Mouse (Mus musculus) heart, postnatal 0 days (tissue): ENCODE results near the gene Bcs1l. TPM values are rescaled to one million over a fixed set of nuclear protein-coding genes. Genes with fewer than 3 reads are reported as not detected.
A peak's percentile ranks its signal among the peaks of the same experiment; 100 is the strongest.

Source experiments
- ATAC-seq: fragments of 200-750 bp; cut with Nextera tagmentation; 2 replicates; pipeline ENCODE4 v1.8.0; 2017; ENCODE audit warnings: low read depth, moderate number of reproducible peaks, moderate library complexity; ENCODE audit not compliant: insufficient read depth
- DNase-seq: peaks from one replicate; pipeline ENCODE4 v3.0.0-alpha.2; 2016; ENCODE audit warnings: low spot score
- H3K27ac ChIP-seq: fragments of 300-500 bp; sonication (generic); 2 replicates; pipeline ENCODE4 v1.5.1; 2014; ENCODE audit warnings: low read depth, mild to moderate bottlenecking
- H3K27me3 ChIP-seq: fragments of 300-500 bp; sonication (generic); 2 replicates; pipeline ENCODE4 v1.6.1; 2014; ENCODE audit warnings: low read length, mixed read lengths; ENCODE audit not compliant: control insufficient read depth, insufficient read depth
- H3K36me3 ChIP-seq: fragments of 300-500 bp; sonication (generic); replicated peaks from 2 replicates; pipeline ENCODE4 v1.6.1; 2014; ENCODE audit warnings: low read length, mixed read lengths; ENCODE audit not compliant: control insufficient read depth, insufficient read depth
- H3K4me1 ChIP-seq: fragments of 300-500 bp; sonication (generic); 2 replicates; pipeline ENCODE4 v1.6.1; 2014; ENCODE audit warnings: antibody characterized with exemption; ENCODE audit not compliant: control insufficient read depth, insufficient read depth
- H3K4me2 ChIP-seq: fragments of 300-500 bp; sonication (generic); 2 replicates; pipeline ENCODE4 v1.6.1; 2014; ENCODE audit warnings: low read depth, mild to moderate bottlenecking, low read length, moderate library complexity
- H3K4me3 ChIP-seq: fragments of 300-500 bp; sonication (generic); 2 replicates; pipeline ENCODE4 v1.5.1; 2014; ENCODE audit warnings: low read depth, low read length
- H3K9ac ChIP-seq: fragments of 300-500 bp; sonication (generic); replicated peaks from 2 replicates; pipeline ENCODE4 v1.6.1; 2014; ENCODE audit warnings: low read depth, low read length, mixed read lengths
- H3K9me3 ChIP-seq: fragments of 300-500 bp; sonication (generic); replicated peaks from 2 replicates; pipeline ENCODE4 v1.6.1; 2016; ENCODE audit warnings: low read length; ENCODE audit not compliant: control insufficient read depth
- CTCF ChIP-seq: IDR thresholded peaks from 2 replicates; pipeline ENCODE4 v1.5.1; 2016; ENCODE audit warnings: antibody characterized with exemption, control low read depth, low read depth
- EP300 ChIP-seq: IDR thresholded peaks from 2 replicates; pipeline ENCODE4 v1.6.1; 2016; ENCODE audit warnings: antibody characterized with exemption, low read depth
- WGBS: fragments of 180-500 bp; shearing (Covaris S2); extraction: QIAGEN DNeasy Blood & Tissue Kit; methylation state at CpG from one replicate; pipeline ENCODE4 v1.1.7; 2014; 5-methylcytosine and 5-hydroxymethylcytosine counted together
- polyA plus RNA-seq: library from polyadenylated mRNA; unstranded; fragments of >200 nt; fragmentation: Nextera tagmentation; extraction: Ambion mirVana; gene quantifications from 2 replicates; pipeline ENCODE4 v1.2.1, GENCODE M21; 2015
- total RNA-seq: library from RNA; depleted of rRNA; stranded (reverse); fragments of >200 nt; gene quantifications from 2 replicates; pipeline ENCODE4 v1.2.3, GENCODE M21; 2014; ENCODE audit warnings: low replicate concordance; rRNA removed

Gene Bcs1l
- total RNA-seq, result 15.3 and 26.8 TPM in 2 replicates
- polyA plus RNA-seq, result 17.4 and 18.8 TPM in 2 replicates

DNA sequence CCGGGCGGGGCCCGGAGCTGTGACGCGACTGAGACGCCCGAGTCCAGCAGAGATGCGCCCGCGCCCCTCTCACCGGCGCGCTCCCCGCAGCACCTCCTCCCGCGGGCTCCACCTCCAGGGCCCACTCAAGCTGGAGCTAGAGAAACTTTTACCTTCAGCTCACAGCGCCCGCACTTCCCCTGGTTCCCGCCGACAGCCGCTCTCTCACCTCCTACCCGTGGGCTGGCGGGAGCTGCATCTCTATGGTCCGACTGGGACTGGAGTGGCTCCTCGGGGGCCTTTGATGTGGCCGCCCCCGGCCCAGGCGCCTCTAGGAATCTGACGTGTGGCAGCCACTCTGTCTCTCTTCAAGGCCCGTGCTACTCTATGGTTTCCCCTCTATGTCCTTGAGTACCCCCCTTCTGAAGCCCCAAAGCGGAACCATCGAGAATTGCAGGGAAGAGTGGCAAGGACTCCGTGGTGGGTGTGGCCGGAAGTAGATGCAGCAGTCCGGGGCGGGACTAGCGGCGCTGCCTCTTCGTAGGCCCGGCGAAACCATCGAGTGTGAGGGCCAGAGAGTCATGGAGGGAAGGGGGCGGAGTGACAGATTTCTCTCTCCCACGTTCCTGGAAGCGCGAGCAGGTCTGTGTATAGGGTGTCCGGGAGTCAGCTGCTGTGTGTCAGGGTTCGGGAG is at the start of gene Bcs1l, which contains the start of gene Zfp142:
Bcs1l (plus strand) TSS at position 517 of the 673 bp plus-strand sequence.
Zfp142 (minus strand) TSS at position 474 of the 673 bp plus-strand sequence.
- peak; percentile 100 for DNase-seq
- Histone ChIP-seq H3K4me1 (peaks cover 25% of the 10 kb centered on the region), H3K36me3 (peaks cover 26% of the 10 kb centered on the region), H3K9ac (peak within 1 kb of the TSS; percentile 70), H3K27ac (peak within 1 kb of the TSS; percentile 71), H3K4me2 (peak within 1 kb of the TSS; percentile 92), H3K4me3 (peak within 1 kb of the TSS; percentile 79), H3K27me3 (no peaks in the 10 kb centered on the region), H3K9me3 (no peaks in the 10 kb centered on the region)
- peak; percentile 98 for ATAC-seq
- WGBS, result under 1% methylated on average over 39 of the region's 48 CpGs
- TF ChIP-seq CTCF, result peak; percentile 9
- peak; percentile 93 for TF ChIP-seq EP300

DNA sequence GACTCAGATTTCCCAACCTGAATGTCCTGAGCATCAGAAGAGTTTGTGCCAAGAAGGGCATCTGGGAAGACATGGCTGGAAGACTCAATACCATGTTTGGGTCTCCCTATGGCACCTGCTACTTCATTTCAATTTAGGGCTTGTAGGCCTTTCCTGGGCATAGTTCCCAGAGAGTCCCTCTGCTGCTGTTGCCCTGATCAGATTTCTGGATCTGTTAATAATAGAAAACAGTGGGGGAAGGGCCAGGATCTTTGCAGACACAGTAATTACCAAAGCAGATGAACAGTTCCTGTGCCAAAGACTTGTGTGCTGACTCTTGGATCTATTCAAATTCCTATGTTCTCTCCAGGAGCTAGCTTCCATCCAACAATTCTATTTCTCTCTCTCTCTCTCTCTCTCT is 49.4 kb upstream of the Bcs1l start:
- Histone ChIP-seq H3K9ac (no peak overlapping the region), H3K4me3 (no peak overlapping the region), H3K4me1 (peaks cover 4% of the 10 kb centered on the region; the same call in 1 of the 2 replicates), H3K27me3 (0 out of 2 replicates have a peak, but pooled peaks cover 6% of the 10 kb centered on the region), H3K4me2 (no peak overlapping the region), H3K27ac (no peak overlapping the region), H3K9me3 (no peaks in the 10 kb centered on the region), H3K36me3 (no peaks in the 10 kb centered on the region)
- no peak for TF ChIP-seq EP300
- no peak for DNase-seq
- no peak for ATAC-seq

GRCm38 (mm10) chr1:74542451-74542961 is 45.6 kb upstream of the Bcs1l start, which contains the start of gene Plcd4:
Plcd4 (plus strand) TSS chr1:74542888.
- Histone ChIP-seq H3K27ac (no peak within 1 kb of the TSS), H3K4me3 (no peak within 1 kb of the TSS), H3K4me1 (peaks cover 4% of the 10 kb centered on the region; the same call in 1 of the 2 replicates), H3K27me3 (0 out of 2 replicates have a peak, but pooled peaks cover 6% of the 10 kb centered on the region), H3K4me2 (no peak within 1 kb of the TSS), H3K36me3 (no peaks in the 10 kb centered on the region), H3K9me3 (no peaks in the 10 kb centered on the region), H3K9ac (0 out of 2 replicates have a peak within 1 kb of the TSS, but pooled peaks have one; percentile 10)
- 14% methylated on average over 6 of the region's 6 CpGs for WGBS
- ATAC-seq, result no peak
- TF ChIP-seq EP300, result no peak
- TF ChIP-seq CTCF, result no peak
- no peak for DNase-seq

GRCm38 (mm10) chr1:74544184-74544583 is 43.9 kb upstream of the Bcs1l start, which contains the start of gene Usp37:
Usp37 (minus strand) TSS chr1:74544284.
- 67% methylated on average over 4 of the region's 4 CpGs for WGBS
- no peak within 1 kb of the TSS for H3K27ac ChIP-seq
- ATAC-seq (no peak), DNase-seq (no peak)
- H3K36me3 ChIP-seq, result no peaks in the 10 kb centered on the region
- no peak within 1 kb of the TSS for H3K4me3 ChIP-seq
- H3K9me3 ChIP-seq, result no peaks in the 10 kb centered on the region
- no peak within 1 kb of the TSS for H3K4me2 ChIP-seq
- H3K4me1 ChIP-seq, result peaks cover 4% of the 10 kb centered on the region; the same call in 1 of the 2 replicates
- H3K9ac ChIP-seq, result no peak within 1 kb of the TSS
- 0 out of 2 replicates have a peak, but pooled peaks cover 6% of the 10 kb centered on the region for H3K27me3 ChIP-seq
- TF ChIP-seq CTCF, result no peak
- no peak for TF ChIP-seq EP300

- WGBS, result 77% methylated on average over 5 of the region's 5 CpGs
- TF ChIP-seq CTCF, result no peak
- no peak for TF ChIP-seq EP300
- Histone ChIP-seq H3K9me3 (no peaks in the 10 kb centered on the region), H3K4me3 (no peak overlapping the region), H3K4me1 (no peaks in the 10 kb centered on the region), H3K27ac (no peak overlapping the region), H3K27me3 (no peaks in the 10 kb centered on the region), H3K36me3 (no peaks in the 10 kb centered on the region), H3K4me2 (no peak overlapping the region), H3K9ac (no peak overlapping the region)
- ATAC-seq, result no peak
- DNase-seq, result no peak
These were observed 29.0 kb upstream of the Bcs1l start for GRCm38 (mm10) chr1:74559061-74559460.
